Mouse (Mus musculus): ENCODE measurements at regions not wholly inside any gene's neighbourhood (a gene's known extent, or its start where the extent isn't known, plus 50 kb on each side); places are given as distances from the start of the nearest gene placed in this dataset.
"Not testable (repeated sequence)": the region's sequence is repeated elsewhere in the genome, so short reads cannot be mapped to it uniquely, and the experiment has no call there.

GRCm38 (mm10) chr17:69821901-69822300 lies 147.0 kb upstream of the Dlgap1 start:
- no peak for DNase-seq

GRCm38 (mm10) chr17:69822921-69823320 lies 146.0 kb upstream of the Dlgap1 start:
- DNase-seq, result no peak

DNA sequence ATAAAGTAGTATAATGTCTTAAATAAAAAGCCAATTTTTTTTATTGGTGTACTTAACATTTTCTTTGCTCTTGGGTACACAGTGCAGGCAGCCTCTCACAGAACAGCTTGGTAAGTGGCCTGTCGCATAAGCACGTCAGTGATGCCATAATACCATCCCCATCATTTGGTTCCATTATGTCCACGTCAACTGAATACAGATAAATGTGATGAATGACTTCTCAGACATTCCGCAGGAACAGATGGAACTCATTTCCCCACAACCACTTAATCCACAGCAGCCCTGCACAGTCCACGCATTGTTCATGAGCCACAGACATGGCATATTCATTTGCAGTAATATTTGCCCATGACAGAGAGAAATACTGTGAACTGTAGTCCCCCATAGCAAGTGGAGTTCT lies 127.6 kb upstream of the Dlgap1 start:
- DNase-seq, result no peak

DNA sequence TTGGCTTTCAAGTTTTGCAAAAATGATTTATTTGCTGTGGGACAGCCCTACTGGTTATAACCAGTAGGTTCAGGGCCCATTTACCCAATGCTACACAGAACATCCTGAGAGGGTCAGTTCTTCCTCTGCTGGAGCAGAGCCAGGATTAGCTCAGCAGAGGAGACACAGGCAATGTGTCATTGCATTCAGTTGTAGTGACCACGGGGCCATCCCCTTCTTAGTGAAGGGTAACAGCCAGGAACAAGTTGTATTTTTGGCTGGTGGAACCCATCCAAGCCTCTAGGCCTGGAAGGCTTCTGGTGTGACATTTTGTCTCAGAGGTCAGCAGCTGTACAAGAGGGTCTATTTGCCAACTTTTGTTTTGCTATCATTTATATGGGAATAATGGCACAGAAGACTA lies 120.6 kb upstream of the Dlgap1 start:
- no peak for DNase-seq

GRCm38 (mm10) chr17:69850075-69850474 lies 118.8 kb upstream of the Dlgap1 start:
- no peak for DNase-seq

- not testable (repeated sequence) for DNase-seq
These were observed 88.9 kb upstream of the Dlgap1 start for GRCm38 (mm10) chr17:69879958-69880357.

DNA sequence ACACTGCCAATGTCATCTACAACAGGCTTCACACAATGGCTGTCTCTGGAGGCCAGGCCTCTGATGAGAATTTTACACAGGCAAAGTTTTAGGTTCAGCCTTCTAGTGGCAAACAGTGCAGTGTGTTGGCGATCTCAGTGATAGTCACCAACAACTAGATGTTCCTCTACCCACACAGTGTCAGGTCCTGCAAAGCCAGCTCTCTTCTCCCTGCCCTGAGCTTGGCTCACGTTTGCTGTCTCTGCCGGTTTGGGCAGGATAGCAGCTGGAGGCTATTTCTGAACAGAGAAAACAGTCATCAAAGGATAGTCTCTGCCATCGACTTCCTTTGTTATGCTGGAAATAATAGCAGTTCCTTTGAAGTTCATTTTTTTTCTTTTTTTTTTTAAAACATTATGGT lies 74.9 kb upstream of the Dlgap1 start:
- no peak for DNase-seq

Data from right cerebral cortex, postnatal 25 days (tissue).